Mouse (Mus musculus) liver, adult 2 months (tissue): ENCODE data around the gene Pus7l. TPM values are rescaled to one million over a fixed set of nuclear protein-coding genes. Genes with fewer than 3 reads are reported as not detected.

Source experiments
- DNase-seq: peaks from one replicate; pipeline ENCODE4 v3.0.0-alpha.2; 2011; ENCODE audit warnings: low read depth, low spot score; ENCODE audit errors: extremely low read depth
- H3K27ac ChIP-seq: fragments of 200-500 bp; replicated peaks from 2 replicates; pipeline ENCODE4 v1.5.1; 2012; ENCODE audit warnings: low read depth, mild to moderate bottlenecking, control low read depth, inconsistent platforms, low read length; ENCODE audit not compliant: insufficient read depth
- H3K27me3 ChIP-seq: fragments of 200-500 bp; 2 replicates; pipeline ENCODE4 v1.6.1; 2012; ENCODE audit warnings: mild to moderate bottlenecking, moderate library complexity, low read length, inconsistent platforms; ENCODE audit not compliant: control insufficient read depth, insufficient read depth
- H3K36me3 ChIP-seq: fragments of 200-500 bp; 2 replicates; pipeline ENCODE4 v1.6.1; 2012; ENCODE audit warnings: low read length, inconsistent platforms; ENCODE audit not compliant: control insufficient read depth, insufficient read depth
- H3K4me1 ChIP-seq: fragments of 200-500 bp; 2 replicates; pipeline ENCODE4 v1.6.1; 2011; ENCODE audit warnings: low read length; ENCODE audit not compliant: control insufficient read depth, insufficient read depth
- H3K4me3 ChIP-seq: fragments of 200-500 bp; 2 replicates; pipeline ENCODE4 v1.5.1; 2011; ENCODE audit warnings: low read depth, mild to moderate bottlenecking, control low read depth, low read length, moderate library complexity; ENCODE audit not compliant: insufficient read depth
- H3K79me2 ChIP-seq: fragments of 200-500 bp; 2 replicates; pipeline ENCODE4 v1.6.1; 2012; ENCODE audit warnings: inconsistent platforms, mild to moderate bottlenecking, low read length, moderate library complexity; ENCODE audit not compliant: control insufficient read depth, insufficient read depth
- H3K9ac ChIP-seq: fragments of 200-500 bp; 2 replicates; pipeline ENCODE4 v1.6.1; 2012; ENCODE audit warnings: low read depth, mild to moderate bottlenecking, control low read depth, inconsistent platforms, low read length
- CTCF ChIP-seq: fragments of 200-500 bp; IDR thresholded peaks from 2 replicates; pipeline ENCODE4 v1.5.1; 2011; ENCODE audit warnings: low read depth, low read length, control low read depth
- POLR2A ChIP-seq: fragments of 200-500 bp; IDR thresholded peaks from 2 replicates; pipeline ENCODE4 v1.6.1; 2011; ENCODE audit warnings: low read length, control low read depth; ENCODE audit not compliant: insufficient read depth; ENCODE audit errors: extremely low read depth
- WGBS: fragments of 180-500 bp; shearing (Covaris S2); methylation state at CpG from one replicate; pipeline ENCODE4 v1.1.7; 2018; 5-methylcytosine and 5-hydroxymethylcytosine counted together
- polyA plus RNA-seq: library from polyadenylated mRNA; depleted of rRNA; stranded (reverse); fragments of >200 nt; gene quantifications from 2 replicates; pipeline ENCODE4 v1.2.3, GENCODE M21; 2012
- total RNA-seq: library from RNA; depleted of rRNA; stranded (reverse); fragments of >200 nt; gene quantifications from 2 replicates; pipeline ENCODE4 v1.2.3, GENCODE M21; 2014

Pus7l gene
- total and polyA plus RNA-seq, 2 experiments: 0.92 to 1.5 TPM

DNA sequence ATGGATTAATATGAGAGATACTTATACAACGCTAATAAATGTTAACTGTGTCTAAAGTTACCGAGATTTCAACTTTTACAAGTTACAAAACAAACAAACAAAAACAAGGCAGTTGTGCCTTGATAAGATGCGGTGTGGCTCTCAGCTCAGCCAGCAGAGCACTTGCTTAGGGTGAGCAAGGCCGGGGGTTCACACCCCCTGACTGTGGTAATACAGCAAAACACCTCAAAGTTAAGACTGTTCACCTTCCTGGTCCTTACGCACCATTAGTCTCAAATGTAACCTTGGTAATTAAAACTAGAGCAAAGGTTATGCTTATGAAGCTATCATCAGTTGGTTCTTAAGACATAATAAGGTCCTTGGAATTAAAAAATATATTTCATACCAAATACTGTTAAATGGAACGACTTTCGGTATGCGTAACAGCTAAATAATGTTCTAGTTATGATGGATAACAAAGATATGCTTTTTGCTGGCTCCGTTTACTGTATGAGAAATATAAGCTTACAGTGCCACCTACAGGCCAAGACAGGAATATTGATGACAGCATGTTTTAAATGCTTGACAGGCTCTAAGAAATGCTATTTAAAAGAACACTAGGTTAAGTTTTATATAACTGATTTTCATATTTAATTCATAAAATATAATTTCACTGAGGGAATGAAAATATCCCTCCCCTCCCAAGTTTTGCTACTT is 23.0 kb downstream of the Pus7l start:
- H3K27ac ChIP-seq: no peak overlapping the region
- H3K9ac ChIP-seq: no peak overlapping the region
- peaks cover 3% of the 10 kb centered on the region; the same call in 1 of the 2 replicates for H3K27me3 ChIP-seq
- DNase-seq: peak; percentile 59
- no peaks in the 10 kb centered on the region for H3K4me1 ChIP-seq
- peaks cover 3% of the 10 kb centered on the region; the same call in 1 of the 2 replicates for H3K36me3 ChIP-seq
- whole genome bisulfite sequencing: 30% methylated on average over 9 of the region's 9 CpGs
- TF ChIP-seq POLR2A: no peak
- TF ChIP-seq CTCF: peak; percentile 40; the same call in 1 of the 2 replicates
- H3K79me2 ChIP-seq: no peaks in the 10 kb centered on the region
- no peak overlapping the region for H3K4me3 ChIP-seq

DNA sequence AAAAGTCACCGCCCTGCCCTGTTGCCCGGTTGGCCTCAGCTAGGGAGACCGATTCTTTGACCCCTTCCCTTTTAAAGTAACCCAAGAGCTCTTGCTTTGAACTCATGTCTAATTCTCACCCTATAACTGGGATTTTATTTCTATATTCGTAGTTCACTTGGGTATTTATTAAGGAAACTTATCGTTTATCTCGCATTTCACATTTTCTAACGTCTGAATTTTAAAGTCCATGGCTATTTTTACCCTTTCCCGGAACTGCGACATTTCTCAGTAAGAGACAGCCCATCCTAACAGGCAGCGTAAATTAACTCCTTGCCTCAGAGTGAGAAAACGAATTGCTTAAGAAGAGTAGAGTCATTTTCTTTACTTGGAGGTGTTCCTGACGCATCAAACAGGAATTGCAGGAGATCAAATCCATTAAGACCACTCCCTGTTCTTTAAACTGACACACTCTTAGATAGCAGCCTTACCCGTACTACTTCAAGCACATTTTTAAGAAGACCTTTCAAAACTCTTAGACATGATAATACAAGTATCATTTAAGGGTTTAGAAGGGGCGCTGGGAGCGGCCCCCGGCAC is 25.3 kb downstream of the Pus7l start:
- 68% methylated on average over 16 of the region's 16 CpGs for WGBS
- no peak overlapping the region for H3K4me3 ChIP-seq
- H3K27me3 ChIP-seq: peaks cover 3% of the 10 kb centered on the region; the same call in 1 of the 2 replicates
- TF ChIP-seq POLR2A: no peak
- no peaks in the 10 kb centered on the region; the same call in 1 of the 2 replicates for H3K36me3 ChIP-seq
- no peaks in the 10 kb centered on the region for H3K79me2 ChIP-seq
- H3K27ac ChIP-seq: no peak overlapping the region
- H3K4me1 ChIP-seq: no peaks in the 10 kb centered on the region
- H3K9ac ChIP-seq: no peak overlapping the region
- DNase-seq: no peak

DNA sequence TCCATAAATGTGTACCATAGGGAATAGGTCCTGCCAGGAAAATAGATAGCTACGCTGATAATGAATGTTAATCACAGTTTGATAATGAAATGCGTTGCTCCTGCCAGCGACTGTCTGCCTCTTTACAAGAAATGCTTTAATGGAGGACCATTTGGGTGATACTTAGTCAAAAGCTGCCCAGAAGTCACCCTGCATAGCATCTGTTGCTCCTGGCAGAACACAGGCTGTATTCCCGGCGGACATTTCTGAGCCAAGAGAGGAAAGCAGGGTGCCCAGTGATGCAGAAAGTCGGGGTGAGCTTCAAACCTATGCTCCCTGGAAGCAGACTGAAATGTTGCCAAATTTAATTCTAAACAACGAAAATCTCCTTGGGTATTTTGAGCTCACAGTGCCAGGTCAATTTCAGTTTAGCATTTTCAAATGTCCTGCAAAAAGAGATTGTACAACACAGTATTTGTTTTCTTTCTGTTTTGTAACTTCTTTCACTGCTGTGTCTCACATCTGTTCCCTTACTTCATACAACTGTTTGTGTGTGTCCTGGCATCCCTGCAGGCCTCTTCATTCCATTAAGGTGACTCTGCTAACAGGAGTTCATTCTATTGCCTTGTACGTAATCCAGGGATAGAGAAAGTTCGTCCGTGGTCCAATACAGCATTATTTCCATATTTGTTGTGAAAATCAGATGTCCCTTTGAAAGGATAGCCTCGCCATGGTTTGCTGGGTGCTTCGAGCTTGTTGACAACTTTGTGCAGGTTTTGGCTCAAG is 39.7 kb downstream of the Pus7l start:
- no peak for DNase-seq
- 83% methylated on average over 12 of the region's 12 CpGs for WGBS
- Histone ChIP-seq H3K4me1 (no peaks in the 10 kb centered on the region), H3K36me3 (no peaks in the 10 kb centered on the region), H3K9ac (no peak overlapping the region), H3K79me2 (no peaks in the 10 kb centered on the region), H3K27ac (no peak overlapping the region), H3K4me3 (no peak overlapping the region), H3K27me3 (no peaks in the 10 kb centered on the region; the same call in 1 of the 2 replicates)
- no peak for TF ChIP-seq POLR2A
- no peak for TF ChIP-seq CTCF

DNA sequence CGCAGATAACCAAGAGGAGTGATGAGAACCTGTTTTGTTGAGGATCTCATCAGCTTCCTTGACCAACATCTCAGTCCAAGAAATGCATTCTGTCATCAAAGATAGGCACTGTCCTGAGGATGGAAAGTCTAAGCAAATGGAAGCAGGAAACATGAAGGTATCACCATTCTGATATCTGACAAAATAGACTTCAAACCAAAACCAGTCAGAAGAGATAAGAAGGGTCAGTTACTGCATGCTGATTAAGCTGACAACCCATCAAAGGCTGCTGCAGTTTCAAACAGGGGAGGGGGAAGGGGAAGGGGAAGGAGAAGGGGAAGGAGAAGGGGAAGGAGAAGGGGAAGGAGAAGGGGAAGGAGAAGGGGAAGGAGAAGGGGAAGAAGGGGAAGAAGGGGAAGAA is 44.1 kb downstream of the Pus7l start:
- Histone ChIP-seq H3K79me2 (no peaks in the 10 kb centered on the region), H3K27ac (no peak overlapping the region), H3K9ac (no peak overlapping the region), H3K27me3 (no peaks in the 10 kb centered on the region; the same call in 1 of the 2 replicates), H3K4me1 (no peaks in the 10 kb centered on the region), H3K4me3 (no peak overlapping the region), H3K36me3 (no peaks in the 10 kb centered on the region)
- TF ChIP-seq POLR2A: no peak
- no peak for TF ChIP-seq CTCF
- no peak for DNase-seq
- WGBS: 44% methylated on average over 1 of the region's 1 CpGs

DNA sequence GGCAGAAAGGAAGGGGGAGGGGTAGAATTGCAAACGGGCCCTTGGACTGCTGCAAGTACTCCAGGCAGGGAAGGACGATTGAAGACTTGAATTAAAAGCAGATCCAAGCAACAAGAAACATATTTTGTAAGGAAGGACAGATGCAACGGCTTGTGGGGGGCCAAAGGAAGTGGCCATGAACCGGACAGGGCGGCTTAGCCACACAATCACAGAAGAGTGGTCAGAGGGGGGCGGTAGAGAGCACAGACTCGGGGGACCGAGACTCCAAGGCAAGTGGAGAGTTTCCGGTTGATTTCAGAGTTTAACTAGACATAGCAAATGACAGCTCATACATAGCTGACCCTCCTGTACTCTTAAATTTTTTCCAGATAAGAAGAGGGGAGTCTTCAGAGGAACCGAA is 47.4 kb downstream of the Pus7l start:
- H3K4me1 ChIP-seq: no peaks in the 10 kb centered on the region
- no peaks in the 10 kb centered on the region for H3K36me3 ChIP-seq
- no peaks in the 10 kb centered on the region for H3K27me3 ChIP-seq
- no peak overlapping the region for H3K4me3 ChIP-seq
- no peak overlapping the region for H3K27ac ChIP-seq
- no peak overlapping the region for H3K9ac ChIP-seq
- no peaks in the 10 kb centered on the region for H3K79me2 ChIP-seq
- 69% methylated on average over 10 of the region's 10 CpGs for WGBS
- TF ChIP-seq POLR2A: no peak
- no peak for TF ChIP-seq CTCF
- no peak for DNase-seq
